20 mouse cellular contexts compared by ENCODE assay signal in the genomic region with DNA sequence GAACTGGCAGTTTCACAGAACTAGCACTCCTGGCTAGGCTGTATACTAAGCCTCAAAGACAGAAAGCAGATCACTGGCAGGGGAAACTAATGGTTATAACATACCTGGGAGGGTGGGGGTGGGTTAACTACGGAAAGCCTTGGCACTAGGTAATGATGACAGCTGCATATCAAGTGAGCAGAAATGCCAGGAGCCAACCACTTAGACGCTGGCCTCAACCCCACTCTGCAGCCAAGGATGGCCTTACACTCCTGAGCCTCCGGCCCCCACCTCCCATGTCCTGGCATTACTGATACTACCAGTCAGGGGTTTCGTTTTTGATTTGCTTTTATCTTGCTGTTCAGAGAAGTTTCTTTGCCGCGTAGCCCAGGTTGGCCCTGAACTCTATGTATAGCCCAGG. TPM values are rescaled to one million over a fixed set of nuclear protein-coding genes. Genes with fewer than 3 reads are reported as not detected.
A peak's percentile ranks its signal among the peaks of the same experiment; 100 is the strongest.
DNase-seq lines count a peak whose midpoint lies in the region; ATAC-seq and TF ChIP-seq lines count a peak whose summit lies in the region.
"Had no signal": no experiment of that assay in that cellular context is flagged by ENCODE, and none has a peak within 500 bp of the region (broad histone marks: within the 10 kb centered on the region; RNA-seq: fewer than 3 reads in every experiment).

No protein-coding gene starts in this region.

- no peak for ATAC-seq in cerebellum, adult (ENCODE audit: insufficient number of reproducible peaks, low FRiP score, low TSS enrichment)
- ATAC-seq in heart, embryonic 12.5 days (ENCODE audit: insufficient number of reproducible peaks, low FRiP score): no peak
- ATAC-seq in heart, postnatal 0 days (ENCODE audit: insufficient read depth, low read depth): no peak
- ATAC-seq in midbrain, embryonic 11.5 days (ENCODE audit: low FRiP score): no peak
- ATAC-seq: forebrain, embryonic 13.5 days; forebrain, postnatal 0 days; hindbrain, postnatal 0 days had no signal

- intact Hi-C loops in heart, postnatal 36 days (cut with DNase I): no loop called here

- no peak for TF ChIP-seq CTCF in heart, postnatal 0 days (IDR thresholded peaks at IDR 0.05; ENCODE audit: low read depth)

- H3K4me3 ChIP-seq in heart, embryonic 12.5 days: no peak overlapping the region
- H3K4me3 ChIP-seq in heart, postnatal 0 days (ENCODE audit: low read depth, low read length): no peak overlapping the region
- H3K4me3 ChIP-seq in midbrain, embryonic 11.5 days (ENCODE audit: low read depth, low read length): no peak overlapping the region
- H3K4me3 ChIP-seq: forebrain, embryonic 13.5 days; hindbrain, embryonic 13.5 days had no signal

- H3K27ac ChIP-seq in heart, embryonic 12.5 days (ENCODE audit: poor library complexity, severe bottlenecking): 0 out of 2 replicates have a peak overlapping the region, but pooled peaks have one; percentile 2
- H3K27ac ChIP-seq in heart, postnatal 0 days (ENCODE audit: low read depth): peak overlapping the region; percentile 97
- H3K27ac ChIP-seq in midbrain, embryonic 11.5 days (ENCODE audit: low read depth, low read length): no peak overlapping the region
- H3K27ac ChIP-seq: embryonic facial prominence, embryonic 13.5 days; forebrain, embryonic 13.5 days; hindbrain, embryonic 13.5 days; hindbrain, postnatal 0 days had no signal

- peak; percentile 13 for DNase-seq in cerebellum, adult 9-11 months
- no peak for DNase-seq in heart, postnatal 36 days
- no peak for DNase-seq in heart, postnatal 0 days (ENCODE audit: low spot score)
- no peak for DNase-seq in heart, adult 9 months (ENCODE audit: low spot score in 2 of 2)
- no peak for DNase-seq in midbrain, embryonic 11.5 days (ENCODE audit: low spot score, missing footprints)
- DNase-seq: adrenal gland, adult 2 months; adrenal gland, postnatal 25 days; cerebellum, adult 9-10 months; cerebellum, postnatal 36 days; forebrain, postnatal 0 days; gastrocnemius, postnatal 36 days; kidney, adult 11 months; kidney, adult 9 months had no signal

- TF ChIP-seq EP300 in heart, postnatal 0 days (IDR thresholded peaks at IDR 0.05; ENCODE audit: low read depth): peak; percentile 48

- no peaks in the 10 kb centered on the region for H3K9me3 ChIP-seq in heart, embryonic 12.5 days (replicated peaks)
- no peaks in the 10 kb centered on the region for H3K9me3 ChIP-seq in heart, postnatal 0 days (replicated peaks; ENCODE audit: control insufficient read depth, low read length)
- H3K9me3 ChIP-seq in midbrain, embryonic 11.5 days (ENCODE audit: control insufficient read depth, low read length): no peaks in the 10 kb centered on the region
- H3K9me3 ChIP-seq: embryonic facial prominence, embryonic 13.5 days; forebrain, embryonic 13.5 days; heart, embryonic 10.5 days; hindbrain, embryonic 13.5 days had no signal

- peaks cover 67% of the 10 kb centered on the region for H3K4me1 ChIP-seq in heart, embryonic 12.5 days (replicated peaks)
- H3K4me1 ChIP-seq in heart, postnatal 0 days (ENCODE audit: control insufficient read depth, insufficient read depth): peaks cover 58% of the 10 kb centered on the region
- H3K4me1 ChIP-seq in midbrain, embryonic 11.5 days (ENCODE audit: control insufficient read depth, insufficient read depth, low read length): peaks cover 7% of the 10 kb centered on the region

- WGBS in heart, embryonic 12.5 days: 77% methylated on average over 6 of the region's 6 CpGs
- WGBS in heart, postnatal 0 days: 39% methylated on average over 6 of the region's 6 CpGs
- 90% methylated on average over 6 of the region's 6 CpGs for WGBS in midbrain, embryonic 11.5 days

- no peaks in the 10 kb centered on the region for H3K36me3 ChIP-seq in heart, embryonic 12.5 days
- H3K36me3 ChIP-seq in heart, postnatal 0 days (replicated peaks; ENCODE audit: control insufficient read depth, insufficient read depth, low read length): no peaks in the 10 kb centered on the region
- H3K36me3 ChIP-seq in midbrain, embryonic 11.5 days (ENCODE audit: control insufficient read depth, insufficient read depth, low read length): no peaks in the 10 kb centered on the region
- H3K36me3 ChIP-seq: embryonic facial prominence, embryonic 13.5 days; heart, embryonic 10.5 days; hindbrain, embryonic 13.5 days had no signal

- no peak overlapping the region for H3K4me2 ChIP-seq in heart, embryonic 12.5 days
- H3K4me2 ChIP-seq in heart, postnatal 0 days (ENCODE audit: low read depth, low read length): no peak overlapping the region
- H3K4me2 ChIP-seq in midbrain, embryonic 11.5 days: no peak overlapping the region
- H3K4me2 ChIP-seq: forebrain, embryonic 13.5 days; hindbrain, embryonic 13.5 days had no signal

- H3K27me3 ChIP-seq in heart, embryonic 12.5 days (replicated peaks): peaks cover 14% of the 10 kb centered on the region
- no peaks in the 10 kb centered on the region for H3K27me3 ChIP-seq in heart, postnatal 0 days (ENCODE audit: control insufficient read depth, insufficient read depth, low read length)
- H3K27me3 ChIP-seq in midbrain, embryonic 11.5 days (ENCODE audit: control insufficient read depth, insufficient read depth, low read length): peaks cover 17% of the 10 kb centered on the region

- no peak overlapping the region for H3K9ac ChIP-seq in heart, embryonic 12.5 days
- H3K9ac ChIP-seq in heart, postnatal 0 days (replicated peaks; ENCODE audit: low read depth, low read length): no peak overlapping the region
- H3K9ac ChIP-seq in midbrain, embryonic 11.5 days (ENCODE audit: low read length): no peak overlapping the region
- H3K9ac ChIP-seq: embryonic facial prominence, embryonic 13.5 days; forebrain, embryonic 13.5 days; forebrain, postnatal 0 days; hindbrain, embryonic 13.5 days had no signal

RNA-seq across cellular contexts. Expression of a gene that starts 5.7 kb away (rescaled TPM):
- 5.8 and 6.6 TPM in 2 replicates for polyA plus RNA-seq in heart, embryonic 12.5 days (2016; fragmentation: Nextera tagmentation; extraction: Ambion mirVana)
- total RNA-seq in heart, postnatal 36 days (2021): 10 to 100 TPM; 16.1 to 18.3 TPM
- 27.0 and 38.9 TPM in 2 replicates for total RNA-seq in heart, postnatal 0 days (2014; rRNA removed; ENCODE audit: low replicate concordance)
- polyA plus RNA-seq in heart, postnatal 0 days (2015; fragmentation: Nextera tagmentation; extraction: Ambion mirVana): 14.5 and 16.3 TPM in 2 replicates
- polyA plus RNA-seq in midbrain, embryonic 11.5 days (2014; fragmentation: Nextera tagmentation; extraction: Ambion mirVana): 0.63 and 0.86 TPM in 2 replicates

RNA-seq across cellular contexts. Expression of a gene that starts 5.7 kb away (rescaled TPM):
- polyA plus RNA-seq in heart, embryonic 12.5 days (2016; fragmentation: Nextera tagmentation; extraction: Ambion mirVana): 13.5 and 13.8 TPM in 2 replicates
- 10 to 100 TPM; 37.4 to 41.4 TPM for total RNA-seq in heart, postnatal 36 days (2021)
- 16.3 and 20.0 TPM in 2 replicates for total RNA-seq in heart, postnatal 0 days (2014; rRNA removed; ENCODE audit: low replicate concordance)
- polyA plus RNA-seq in heart, postnatal 0 days (2015; fragmentation: Nextera tagmentation; extraction: Ambion mirVana): 21.6 and 22.2 TPM in 2 replicates
- 8.2 and 10.5 TPM in 2 replicates for polyA plus RNA-seq in midbrain, embryonic 11.5 days (2014; fragmentation: Nextera tagmentation; extraction: Ambion mirVana)

RNA-seq across cellular contexts. Expression of a gene that starts 20.2 kb away (rescaled TPM):
- polyA plus RNA-seq in heart, embryonic 12.5 days (2016; fragmentation: Nextera tagmentation; extraction: Ambion mirVana): 2.8 and 3.0 TPM in 2 replicates
- total RNA-seq in heart, postnatal 36 days (2021): 10 to 100 TPM; 18.0 to 20.5 TPM
- 9.0 and 11.0 TPM in 2 replicates for total RNA-seq in heart, postnatal 0 days (2014; rRNA removed; ENCODE audit: low replicate concordance)
- 3.2 and 3.3 TPM in 2 replicates for polyA plus RNA-seq in heart, postnatal 0 days (2015; fragmentation: Nextera tagmentation; extraction: Ambion mirVana)
- polyA plus RNA-seq in midbrain, embryonic 11.5 days (2014; fragmentation: Nextera tagmentation; extraction: Ambion mirVana): 4.6 and 5.2 TPM in 2 replicates

RNA-seq across cellular contexts. Expression of a gene that starts 36.4 kb away (rescaled TPM):
- 7.8 and 8.4 TPM in 2 replicates for polyA plus RNA-seq in heart, embryonic 12.5 days (2016; fragmentation: Nextera tagmentation; extraction: Ambion mirVana)
- 1 to 10 TPM; 2.0 to 2.1 TPM for total RNA-seq in heart, postnatal 36 days (2021)
- 1.6 and 1.7 TPM in 2 replicates for total RNA-seq in heart, postnatal 0 days (2014; rRNA removed; ENCODE audit: low replicate concordance)
- 4.2 and 4.9 TPM in 2 replicates for polyA plus RNA-seq in heart, postnatal 0 days (2015; fragmentation: Nextera tagmentation; extraction: Ambion mirVana)
- 5.0 and 6.3 TPM in 2 replicates for polyA plus RNA-seq in midbrain, embryonic 11.5 days (2014; fragmentation: Nextera tagmentation; extraction: Ambion mirVana)
